Mouse (Mus musculus) testis, adult 2 months (tissue): ENCODE results near the gene Bud23.

ENCODE experiments used
- CTCF ChIP-seq: fragments of 200-500 bp; IDR thresholded peaks from 2 replicates; pipeline ENCODE4 v1.5.1; 2012; ENCODE audit warnings: low read depth, mild to moderate bottlenecking, inconsistent platforms, low read length, moderate library complexity; ENCODE audit not compliant: control insufficient read depth, insufficient read depth, insufficient replicate concordance
- POLR2A ChIP-seq: fragments of 200-500 bp; IDR thresholded peaks from 2 replicates; pipeline ENCODE4 v1.6.1; 2012; ENCODE audit warnings: low read depth, mild to moderate bottlenecking, inconsistent platforms, low read length, moderate library complexity; ENCODE audit not compliant: control insufficient read depth

GRCm38 (mm10) chr5:135078482-135078810, 13.7 kb upstream of the Bud23 start:
- TF ChIP-seq CTCF = no peak; the same call in 1 of the 2 replicates
- no peak for TF ChIP-seq POLR2A
